Mouse (Mus musculus) spleen, adult 10 weeks (tissue): ENCODE data around the gene Olfr922. TPM values are rescaled to one million over a fixed set of nuclear protein-coding genes. Genes with fewer than 3 reads are reported as not detected.

Experiments
- polyA plus RNA-seq: library from polyadenylated mRNA; stranded (reverse); fragments of 350-450 nt; fragmentation: Illumina TruSeq; extraction: RNeasy Lipid Tissue Mini Kit (QIAGEN cat#74804); gene quantifications from one replicate; pipeline ENCODE4 v1.2.3, GENCODE M21; 2015; ENCODE audit warnings: low replicate concordance; ENCODE audit not compliant: insufficient read depth

Gene Olfr922
- not detected for polyA plus RNA-seq

GRCm38 (mm10) chr9:38814314-38814713 is at the start of gene Olfr922:
Gene Olfr922, plus strand, starts transcription at chr9:38814614.

DNA sequence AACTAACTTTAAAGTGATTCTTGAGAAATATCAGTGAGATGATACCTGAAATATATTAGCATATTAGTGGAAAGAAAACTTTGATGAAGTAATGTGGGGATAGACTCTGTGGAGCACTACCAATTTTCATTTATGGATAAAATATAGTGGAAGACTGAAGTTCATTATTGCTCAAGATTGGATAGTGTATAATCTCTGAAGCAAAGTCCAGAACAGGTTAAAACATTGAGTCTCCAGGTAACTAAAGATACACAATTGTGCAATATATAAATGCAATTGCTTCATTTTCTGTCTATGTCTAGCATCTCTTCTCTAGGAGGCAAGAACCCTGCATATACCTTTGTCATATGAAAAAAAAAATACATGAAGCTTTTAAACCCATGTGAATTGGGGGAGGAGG is 41.6 kb upstream of the Olfr922 start, which contains the start of gene Olfr921:
Gene Olfr921, plus strand, starts transcription at position 301 of the 400 bp plus-strand sequence.

DNA sequence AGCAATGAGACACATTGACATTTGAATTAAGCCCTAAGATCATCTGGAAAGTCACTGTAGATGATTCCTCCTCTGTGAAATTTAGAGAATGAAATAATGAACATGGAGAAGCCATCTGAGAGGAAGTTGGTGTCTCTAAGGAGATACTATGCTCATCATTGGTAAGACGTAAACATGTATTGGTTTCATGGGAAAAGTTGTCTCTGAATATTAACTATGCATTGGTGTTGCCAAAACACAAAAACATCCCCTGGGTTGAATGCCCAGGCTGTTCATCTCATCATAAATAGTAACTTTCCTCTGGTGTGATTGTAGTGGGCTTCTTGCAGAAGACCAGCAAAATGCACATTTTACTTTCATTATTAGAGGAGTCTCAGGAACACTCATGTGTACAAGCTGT is 11.8 kb downstream of the Olfr922 start, which contains the start of gene Olfr923:
Gene Olfr923, plus strand, starts transcription at position 301 of the 400 bp plus-strand sequence.

DNA sequence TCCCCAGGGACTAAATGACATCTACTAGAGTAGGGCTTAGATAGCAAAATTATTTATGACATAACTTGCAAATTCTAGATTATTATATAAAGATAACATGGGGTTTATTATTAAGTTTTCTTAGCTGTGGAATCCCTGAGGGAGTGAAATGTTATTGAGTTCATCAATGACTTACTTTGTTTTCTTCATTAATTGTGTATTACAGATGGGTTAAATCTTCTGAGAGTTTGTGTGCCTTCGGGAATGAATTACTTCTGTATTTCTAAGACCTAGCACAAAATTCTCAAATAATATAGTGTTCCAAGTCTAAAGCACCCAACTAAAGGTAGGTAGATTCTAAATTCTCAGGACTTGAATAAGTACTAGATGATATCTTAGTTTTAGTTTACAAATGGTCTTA is 29.7 kb downstream of the Olfr922 start, which contains the start of gene Olfr924:
Gene Olfr924, plus strand, starts transcription at position 301 of the 400 bp plus-strand sequence.

DNA sequence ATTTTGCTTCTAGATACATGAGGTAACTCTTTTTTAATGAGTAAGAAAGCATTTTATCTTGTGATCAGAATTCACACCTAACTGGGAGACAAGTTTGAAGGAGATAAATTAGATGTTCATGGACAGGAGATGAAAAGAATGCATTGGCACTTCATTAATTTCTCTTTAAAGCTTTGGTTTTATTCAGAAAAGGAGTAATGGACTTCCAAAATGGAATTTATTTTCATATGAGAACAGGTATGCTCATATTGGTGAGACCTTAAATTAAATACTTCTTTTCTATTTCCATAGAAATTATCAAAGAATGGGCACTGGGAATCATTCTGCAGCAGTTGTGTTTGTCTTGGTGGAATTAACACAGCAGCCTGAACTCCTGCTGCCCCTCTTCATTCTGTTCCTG is 40.3 kb downstream of the Olfr922 start, which contains the start of gene Olfr26:
Gene Olfr26, plus strand, starts transcription at position 301 of the 400 bp plus-strand sequence.

Other genes starting within 250 kb of the Olfr922 start
- gene Olfr912, start 234.4 kb upstream of the Olfr922 start, polyA plus RNA-seq = not detected
- not detected for gene Olfr913, start 221.9 kb upstream of the Olfr922 start, polyA plus RNA-seq
- gene Olfr914, start 209.5 kb upstream of the Olfr922 start, polyA plus RNA-seq = not detected
- not detected for gene Olfr916, start 154.7 kb upstream of the Olfr922 start, polyA plus RNA-seq
- gene Olfr917, start 148.8 kb upstream of the Olfr922 start, polyA plus RNA-seq = not detected
- gene Olfr918, start 140.0 kb upstream of the Olfr922 start, polyA plus RNA-seq = not detected
- gene Olfr919, start 110.9 kb upstream of the Olfr922 start, polyA plus RNA-seq = not detected
- 43.1 TPM for gene Vwa5a, start 96.3 kb upstream of the Olfr922 start, polyA plus RNA-seq
- gene Olfr920, start 62.3 kb upstream of the Olfr922 start, polyA plus RNA-seq = 0.32 TPM
- not detected for gene Olfr921, start 41.5 kb upstream of the Olfr922 start, polyA plus RNA-seq
- gene Olfr923, start 11.9 kb downstream of the Olfr922 start, polyA plus RNA-seq = not detected
- not detected for gene Olfr924, start 29.8 kb downstream of the Olfr922 start, polyA plus RNA-seq
- not detected for gene Olfr26, start 40.4 kb downstream of the Olfr922 start, polyA plus RNA-seq
- not detected for gene Olfr926, start 62.5 kb downstream of the Olfr922 start, polyA plus RNA-seq
- gene Olfr930, start 115.2 kb downstream of the Olfr922 start, polyA plus RNA-seq = not detected
- not detected for gene Olfr933, start 157.7 kb downstream of the Olfr922 start, polyA plus RNA-seq
- not detected for gene Olfr934, start 173.7 kb downstream of the Olfr922 start, polyA plus RNA-seq
- gene Olfr935, start 185.1 kb downstream of the Olfr922 start, polyA plus RNA-seq = not detected
- not detected for gene Olfr146, start 208.8 kb downstream of the Olfr922 start, polyA plus RNA-seq